Mouse (Mus musculus): ENCODE measurements around the gene Rabep1.

The Rabep1 gene

GRCm38 (mm10) chr11:70844559-70845456 lies at the start of gene Rabep1:
TSS of gene Rabep1 (plus strand) at chr11:70844778.
- DNase-seq (ENCODE audit: low spot score): peak; percentile 83

- DNase-seq (ENCODE audit: low spot score): no peak
These were observed 42.2 kb upstream of the Rabep1 start for GRCm38 (mm10) chr11:70802208-70802864.

- DNase-seq (ENCODE audit: low spot score): no peak
These were observed 41.7 kb upstream of the Rabep1 start for GRCm38 (mm10) chr11:70802865-70803261.

DNA sequence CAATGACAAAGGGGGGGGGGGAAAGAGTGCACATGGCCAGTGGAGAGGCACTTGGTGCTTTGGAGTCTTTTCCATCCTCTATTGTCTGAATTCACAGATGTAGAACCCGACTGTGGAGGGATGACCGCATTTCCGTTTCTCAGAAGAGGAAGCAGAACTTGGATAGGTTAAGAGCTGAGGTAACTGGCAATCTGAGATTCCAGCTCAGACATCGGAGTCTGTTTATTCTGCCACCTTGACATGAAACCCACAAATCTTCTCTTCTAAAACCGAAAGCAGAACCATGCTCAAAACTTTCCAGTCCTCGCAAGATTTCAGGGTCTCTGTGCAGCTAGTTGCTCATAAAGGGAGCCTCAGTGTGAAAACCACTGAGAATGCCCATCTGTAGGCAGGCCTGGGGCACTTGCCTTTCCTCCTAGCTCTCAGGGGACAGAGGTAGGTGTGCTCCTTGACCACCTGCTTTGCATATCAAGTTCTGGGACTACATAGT lies 40.8 kb upstream of the Rabep1 start:
- DNase-seq (ENCODE audit: low spot score): no peak

- DNase-seq (ENCODE audit: low spot score): no peak
These were observed 40.2 kb upstream of the Rabep1 start for GRCm38 (mm10) chr11:70804395-70804794.

DNA sequence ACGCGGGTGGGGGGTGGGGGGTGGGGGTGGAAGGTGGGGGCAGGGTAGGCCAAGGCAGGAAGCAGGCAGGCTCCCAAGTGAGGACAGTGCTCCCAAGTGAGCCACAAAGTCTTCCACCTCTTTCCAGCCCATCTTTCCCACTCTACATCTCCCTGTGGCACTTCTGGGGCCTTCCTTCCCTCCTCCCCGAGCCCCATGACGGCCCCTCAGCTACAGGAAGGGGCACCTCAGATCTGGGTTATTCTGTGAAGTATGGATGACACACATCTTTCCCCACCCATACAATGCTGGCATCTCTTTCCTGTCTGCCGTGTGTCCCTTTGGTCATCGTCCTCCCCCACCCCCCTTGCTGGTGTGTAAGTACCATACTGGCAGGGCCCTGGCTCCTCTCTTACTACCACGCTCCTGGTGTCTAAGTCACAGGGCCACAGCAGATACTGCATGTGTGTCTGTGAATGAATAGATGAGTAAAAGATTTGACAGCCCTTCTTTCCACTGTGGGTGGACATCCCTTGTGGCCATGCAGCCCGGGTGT lies 38.9 kb upstream of the Rabep1 start:
- no peak for DNase-seq (ENCODE audit: low spot score)

DNA sequence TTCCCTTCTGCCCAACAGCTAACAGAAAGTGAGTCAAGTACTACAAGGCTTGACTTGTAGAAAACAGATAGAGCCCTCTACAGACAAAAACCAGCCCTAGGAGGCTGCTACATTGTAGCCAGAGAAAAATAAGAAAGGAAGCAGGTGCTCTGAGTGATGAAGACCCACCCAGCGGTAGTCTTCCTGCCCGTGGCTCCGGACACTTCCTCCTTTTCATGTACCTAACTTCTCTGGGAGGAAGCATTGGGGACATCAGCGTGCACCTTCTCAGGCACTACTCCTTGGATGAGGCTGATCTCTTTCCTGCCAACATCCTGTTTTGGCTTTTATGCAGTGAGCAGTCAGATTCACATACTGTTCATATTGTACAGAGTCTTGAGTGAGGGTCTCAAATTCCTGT lies 37.9 kb upstream of the Rabep1 start:
- DNase-seq (ENCODE audit: low spot score): no peak

GRCm38 (mm10) chr11:70807630-70808029 lies 36.9 kb upstream of the Rabep1 start:
- DNase-seq (ENCODE audit: low spot score): no peak

DNA sequence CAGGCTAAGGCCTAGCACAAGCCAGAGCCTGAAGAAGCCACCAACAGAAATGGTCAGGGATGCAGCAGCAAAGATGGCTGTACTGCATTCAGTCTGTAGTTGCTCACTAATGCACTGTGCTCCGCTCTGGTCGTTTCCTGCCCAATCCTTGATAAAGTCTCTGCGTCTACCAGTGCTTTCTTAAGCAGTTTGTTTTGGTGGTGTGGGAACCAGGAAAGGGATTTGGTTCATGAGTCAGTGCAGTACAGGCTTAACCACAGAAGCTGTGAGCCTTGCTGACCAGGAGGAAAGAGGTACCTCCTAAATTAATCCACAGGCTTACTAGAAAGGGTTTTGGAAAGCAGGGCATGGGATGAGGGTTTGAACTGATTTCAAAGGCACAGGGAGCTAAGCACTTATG lies 36.5 kb upstream of the Rabep1 start:
- DNase-seq (ENCODE audit: low spot score): no peak

- no peak for DNase-seq (ENCODE audit: low spot score)
These were observed 35.6 kb upstream of the Rabep1 start for GRCm38 (mm10) chr11:70809011-70809410.

GRCm38 (mm10) chr11:70811041-70811440 lies 33.5 kb upstream of the Rabep1 start:
- DNase-seq (ENCODE audit: low spot score): no peak

- DNase-seq (ENCODE audit: low spot score): no peak
These were observed 32.9 kb upstream of the Rabep1 start for GRCm38 (mm10) chr11:70811471-70812240.

GRCm38 (mm10) chr11:70812365-70812764 lies 32.2 kb upstream of the Rabep1 start, which contains the start of gene Scimp:
TSS of gene Scimp (minus strand) at chr11:70812586.
- no peak for DNase-seq (ENCODE audit: low spot score)

DNA sequence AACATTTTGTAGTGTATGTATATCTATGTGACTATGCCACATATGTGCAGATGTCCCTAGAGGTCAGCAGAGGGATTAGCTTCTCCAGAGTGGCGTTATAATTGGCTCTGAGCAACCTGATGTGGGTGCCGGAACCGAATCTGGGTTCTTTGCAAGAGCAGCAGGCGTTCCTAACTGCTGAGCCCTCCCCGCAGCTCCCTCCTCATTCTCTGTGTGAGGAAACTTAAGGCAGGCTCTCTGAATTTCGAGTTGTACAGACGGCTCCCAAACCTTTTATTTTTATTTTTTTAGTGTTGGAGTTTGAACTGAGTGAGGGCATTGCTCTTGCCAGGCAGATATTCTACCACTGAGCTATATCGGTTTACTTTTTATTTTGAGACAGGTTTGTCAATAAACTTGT lies 29.5 kb upstream of the Rabep1 start:
- no peak for DNase-seq (ENCODE audit: low spot score)

DNA sequence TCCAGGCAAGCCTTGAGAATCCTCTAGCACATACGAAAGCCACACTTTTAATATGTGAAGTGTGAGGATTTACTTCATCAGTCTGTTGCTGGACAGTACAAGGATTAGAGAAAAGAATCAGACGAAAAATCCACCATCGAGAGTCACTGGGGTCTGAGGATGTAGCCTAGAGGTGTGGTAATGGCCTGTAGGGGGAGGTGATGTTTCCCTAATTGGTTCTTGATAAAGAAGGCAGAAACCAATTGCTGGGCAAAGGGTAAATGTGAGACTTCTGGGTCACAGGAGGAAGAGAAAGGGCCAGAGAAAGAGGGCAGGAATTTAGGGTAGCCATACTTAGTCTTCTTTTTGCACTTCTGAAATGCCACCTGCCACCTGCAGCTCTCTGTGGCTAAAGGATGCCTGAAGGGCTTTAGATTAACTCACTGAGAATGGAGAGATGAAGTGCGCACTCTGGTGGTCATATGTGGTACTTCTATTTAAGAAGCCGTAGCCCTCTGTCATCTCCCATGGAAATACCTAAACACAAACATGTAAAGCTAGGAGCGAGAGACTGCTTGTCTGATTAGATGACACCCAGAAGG lies 29.0 kb upstream of the Rabep1 start:
- peak; percentile 72 for DNase-seq (ENCODE audit: low spot score)

GRCm38 (mm10) chr11:70816770-70817169 lies 27.8 kb upstream of the Rabep1 start:
- no peak for DNase-seq (ENCODE audit: low spot score)

DNA sequence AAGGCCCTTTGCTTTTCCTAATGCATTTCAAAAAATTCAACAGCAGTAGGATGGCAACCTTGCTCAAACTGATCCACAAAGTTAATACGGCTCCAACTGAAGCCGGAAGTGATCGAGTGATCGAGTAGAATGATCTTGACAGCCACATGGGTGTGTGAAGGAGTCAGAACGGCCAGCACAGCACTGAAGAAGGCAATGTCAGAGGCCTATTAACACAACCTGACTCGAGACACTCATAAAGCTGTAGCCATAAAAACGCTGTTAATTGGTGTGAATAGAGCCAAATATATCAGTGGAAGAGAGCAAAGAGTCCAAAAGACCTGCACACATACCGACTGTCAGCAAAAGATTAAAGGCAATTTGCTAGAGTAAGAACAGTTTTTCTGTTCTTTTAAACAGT lies 24.5 kb upstream of the Rabep1 start:
- no peak for DNase-seq (ENCODE audit: low spot score)

GRCm38 (mm10) chr11:70821728-70822591 lies 22.6 kb upstream of the Rabep1 start:
- DNase-seq (ENCODE audit: low spot score): no peak

DNA sequence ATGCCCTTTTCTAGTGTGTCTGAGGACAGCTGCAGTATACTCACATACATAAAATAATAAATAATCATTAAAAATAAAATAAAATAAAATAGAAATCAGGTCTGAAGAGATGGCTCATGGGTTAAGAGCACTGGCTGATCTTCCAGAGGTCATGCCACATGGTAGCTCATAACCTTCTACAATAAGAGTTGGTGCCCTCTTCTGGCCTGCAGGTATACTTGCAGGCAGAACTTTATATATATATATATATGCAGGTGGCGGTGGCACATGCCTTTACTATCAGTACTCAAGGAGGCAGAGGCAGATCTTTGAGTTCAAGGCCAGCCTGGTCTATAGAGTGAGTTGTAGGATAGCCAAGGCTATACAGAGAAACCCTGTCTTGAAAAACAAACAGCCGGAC lies 18.4 kb upstream of the Rabep1 start:
- no peak for DNase-seq (ENCODE audit: low spot score)

DNA sequence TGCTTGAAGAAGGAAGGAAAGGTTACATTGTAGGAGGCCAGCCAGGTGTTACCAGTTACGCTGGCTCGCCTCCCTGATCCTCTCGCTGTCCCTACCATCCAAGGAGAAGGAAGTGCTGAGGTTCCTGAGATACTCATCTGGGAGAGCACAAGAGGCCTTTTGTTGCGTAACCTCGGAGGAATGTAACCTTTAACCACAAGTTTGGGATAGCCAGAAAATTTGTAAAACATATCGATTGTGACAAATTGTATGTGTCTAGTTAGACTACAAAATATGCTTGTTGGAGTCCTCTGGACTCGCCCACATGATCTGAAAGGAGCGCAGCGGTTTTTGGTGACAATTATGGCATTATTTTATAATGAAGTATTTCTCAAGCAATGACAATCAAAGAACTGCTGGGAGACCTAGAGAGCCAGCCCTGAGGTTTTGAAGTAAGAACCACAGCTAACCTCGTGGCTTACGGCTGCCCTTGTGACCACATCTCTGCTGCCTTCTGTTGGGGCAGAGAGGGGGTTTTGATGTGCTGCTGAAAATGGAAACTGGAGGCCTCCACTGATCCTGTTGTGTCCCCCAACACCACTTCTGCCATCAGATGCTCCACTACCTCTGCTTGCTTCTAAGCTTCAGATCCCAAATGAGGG lies 15.5 kb upstream of the Rabep1 start:
- DNase-seq (ENCODE audit: low spot score): no peak
